Mouse (Mus musculus): ENCODE measurements around the gene Glrp1.

Gene Glrp1

DNA sequence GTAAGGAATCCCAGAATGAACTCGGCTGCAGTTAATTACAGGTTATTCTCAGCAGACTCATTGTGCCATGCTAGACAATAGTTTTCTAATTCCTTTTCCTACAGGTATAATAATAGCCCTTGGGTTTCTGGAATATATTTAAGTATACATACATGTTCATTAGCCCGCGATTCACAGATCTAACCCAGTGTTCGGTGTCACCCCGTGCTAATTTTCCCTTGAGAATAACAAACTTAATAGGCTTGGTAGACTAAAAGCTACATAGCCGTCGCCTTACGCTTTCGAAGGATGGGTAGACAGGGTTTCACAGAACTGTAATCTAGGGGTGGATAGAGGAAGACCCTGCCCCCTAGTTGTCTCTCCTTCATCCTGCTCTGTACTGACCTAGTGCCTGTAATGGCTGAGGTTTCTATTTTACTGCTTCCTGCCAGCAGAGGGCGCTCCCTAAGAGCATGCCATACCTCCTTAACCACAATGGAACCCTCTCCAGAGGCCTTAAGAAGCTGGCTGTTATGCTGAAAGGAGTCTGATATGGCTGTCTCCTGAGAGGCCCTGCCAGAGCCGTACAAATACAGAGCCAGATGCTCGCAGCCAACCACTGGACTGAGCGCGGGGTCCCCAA is 53.3 kb downstream of the Glrp1 start:
- H3K27me3 ChIP-seq (ENCODE audit: insufficient read depth, low read length) = no peaks in the 10 kb centered on the region
- H3K4me1 ChIP-seq (replicated peaks; ENCODE audit: low read depth, low read length) = peaks cover 81% of the 10 kb centered on the region
- H3K9me3 ChIP-seq (ENCODE audit: low read length) = no peaks in the 10 kb centered on the region
- H3K36me3 ChIP-seq (ENCODE audit: insufficient read depth, low read length) = no peaks in the 10 kb centered on the region
- no peak overlapping the region for H3K4me3 ChIP-seq (replicated peaks; ENCODE audit: low read length)
- TF ChIP-seq NANOG (IDR thresholded peaks at IDR 0.05; ENCODE audit: borderline replicate concordance, low read length) (no peak), CTCF (conservative IDR thresholded peaks at IDR 0.05; ENCODE audit: low read length) (peak; percentile 88)

DNA sequence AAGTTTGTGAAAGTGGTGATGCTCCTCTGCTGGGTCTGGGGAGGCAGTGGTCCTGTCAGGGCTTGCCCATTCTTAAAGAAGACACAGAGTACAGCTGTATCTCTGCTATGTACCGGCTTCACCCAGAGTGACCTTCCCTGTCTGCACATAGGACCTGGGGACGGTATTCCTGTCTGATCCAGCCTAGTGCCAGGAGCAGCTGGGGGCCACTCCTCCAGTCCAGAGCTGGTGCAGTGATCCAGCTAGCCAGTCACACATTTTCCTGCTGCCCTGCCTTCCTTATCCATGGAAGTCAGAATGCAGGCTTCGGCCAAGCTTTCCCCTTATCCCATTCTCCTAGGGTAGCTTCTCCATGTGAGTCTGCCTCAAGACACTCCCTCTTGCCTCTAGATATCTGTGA is 54.1 kb downstream of the Glrp1 start:
- Histone ChIP-seq H3K4me1 (replicated peaks; ENCODE audit: low read depth, low read length) (peaks cover 74% of the 10 kb centered on the region), H3K4me3 (replicated peaks; ENCODE audit: low read length) (no peak overlapping the region), H3K36me3 (ENCODE audit: insufficient read depth, low read length) (no peaks in the 10 kb centered on the region), H3K27me3 (ENCODE audit: insufficient read depth, low read length) (no peaks in the 10 kb centered on the region), H3K9me3 (ENCODE audit: low read length) (no peaks in the 10 kb centered on the region)
- no peak for TF ChIP-seq POU5F1 (IDR thresholded peaks at IDR 0.05; ENCODE audit: borderline replicate concordance, low read length)
- no peak for TF ChIP-seq NANOG (IDR thresholded peaks at IDR 0.05; ENCODE audit: borderline replicate concordance, low read length)
- TF ChIP-seq CTCF (conservative IDR thresholded peaks at IDR 0.05; ENCODE audit: low read length) = no peak

DNA sequence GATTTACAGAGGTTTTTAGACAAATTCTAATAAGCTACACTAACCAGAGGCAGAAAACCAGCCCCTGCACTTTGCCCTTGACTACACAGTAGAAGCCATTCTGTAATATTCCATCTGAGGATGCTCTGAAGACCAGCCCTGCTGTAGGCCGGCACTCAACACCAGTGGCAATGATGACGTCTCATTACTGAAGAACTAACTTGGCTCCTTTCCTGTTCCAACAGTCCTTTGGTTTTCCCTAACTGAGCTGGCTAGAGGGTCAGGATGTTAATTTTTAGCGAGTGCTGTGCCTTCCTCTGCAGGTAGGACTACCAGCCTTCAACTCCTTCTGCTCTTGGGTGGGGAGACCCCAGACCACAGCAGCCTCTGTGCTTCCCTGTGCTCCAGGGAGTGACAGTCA is 55.2 kb downstream of the Glrp1 start:
- H3K9me3 ChIP-seq (ENCODE audit: low read length) = no peaks in the 10 kb centered on the region
- TF ChIP-seq NANOG (IDR thresholded peaks at IDR 0.05; ENCODE audit: borderline replicate concordance, low read length) = no peak
- TF ChIP-seq CTCF (conservative IDR thresholded peaks at IDR 0.05; ENCODE audit: low read length) = no peak
- TF ChIP-seq POU5F1 (IDR thresholded peaks at IDR 0.05; ENCODE audit: borderline replicate concordance, low read length) = no peak
- peaks cover 65% of the 10 kb centered on the region for H3K4me1 ChIP-seq (replicated peaks; ENCODE audit: low read depth, low read length)
- H3K4me3 ChIP-seq (replicated peaks; ENCODE audit: low read length) = no peak overlapping the region
- H3K36me3 ChIP-seq (ENCODE audit: insufficient read depth, low read length) = no peaks in the 10 kb centered on the region
- no peaks in the 10 kb centered on the region for H3K27me3 ChIP-seq (ENCODE audit: insufficient read depth, low read length)

DNA sequence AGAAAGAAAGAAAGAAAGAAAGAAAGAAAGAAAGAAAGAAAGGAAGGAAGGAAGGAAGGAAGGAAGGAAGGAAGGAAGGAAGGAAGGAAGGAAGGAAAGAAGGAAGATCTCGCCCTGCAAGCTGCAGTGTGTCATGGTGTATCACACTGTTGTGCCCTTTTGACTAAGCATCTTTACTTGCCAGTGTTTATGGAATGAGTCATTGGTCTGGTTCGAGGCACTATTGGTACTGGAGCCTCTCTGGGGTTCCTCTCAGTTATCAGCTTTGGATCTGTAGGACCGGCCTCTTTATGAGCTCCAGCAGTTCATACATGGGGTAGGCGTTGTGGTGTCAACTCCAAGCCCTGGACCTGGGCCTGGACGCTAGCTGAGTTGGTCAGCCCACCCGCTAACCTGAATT is 57.7 kb downstream of the Glrp1 start:
- Histone ChIP-seq H3K4me1 (replicated peaks; ENCODE audit: low read depth, low read length) (peaks cover 48% of the 10 kb centered on the region), H3K9me3 (ENCODE audit: low read length) (no peaks in the 10 kb centered on the region), H3K36me3 (ENCODE audit: insufficient read depth, low read length) (no peaks in the 10 kb centered on the region), H3K4me3 (replicated peaks; ENCODE audit: low read length) (no peak overlapping the region), H3K27me3 (ENCODE audit: insufficient read depth, low read length) (no peaks in the 10 kb centered on the region)
- TF ChIP-seq CTCF (conservative IDR thresholded peaks at IDR 0.05; ENCODE audit: low read length) (no peak), NANOG (IDR thresholded peaks at IDR 0.05; ENCODE audit: borderline replicate concordance, low read length) (no peak), POU5F1 (IDR thresholded peaks at IDR 0.05; ENCODE audit: borderline replicate concordance, low read length) (no peak)

DNA sequence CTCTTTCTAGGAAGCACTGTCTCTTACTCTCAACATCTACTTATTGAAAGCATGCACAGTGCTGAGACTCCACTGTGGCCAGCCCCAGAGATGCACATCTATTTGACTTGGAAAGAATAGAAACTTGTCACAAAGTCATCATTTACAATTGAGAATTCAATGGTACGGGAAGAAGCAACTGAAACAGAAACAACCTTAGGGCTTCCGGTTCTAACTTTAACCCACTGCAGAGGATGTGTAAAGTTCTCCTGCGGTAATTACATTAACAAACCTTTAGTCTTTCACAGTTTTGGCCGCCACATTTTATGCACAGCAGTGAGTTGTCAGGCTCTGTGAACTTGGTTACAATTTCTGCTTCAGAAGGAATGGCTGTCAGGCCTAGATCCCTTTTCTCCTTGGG is 59.2 kb downstream of the Glrp1 start:
- H3K36me3 ChIP-seq (ENCODE audit: insufficient read depth, low read length) = no peaks in the 10 kb centered on the region
- H3K4me1 ChIP-seq (replicated peaks; ENCODE audit: low read depth, low read length) = peaks cover 35% of the 10 kb centered on the region
- no peaks in the 10 kb centered on the region for H3K27me3 ChIP-seq (ENCODE audit: insufficient read depth, low read length)
- no peak for TF ChIP-seq CTCF (conservative IDR thresholded peaks at IDR 0.05; ENCODE audit: low read length)
- no peak for TF ChIP-seq POU5F1 (IDR thresholded peaks at IDR 0.05; ENCODE audit: borderline replicate concordance, low read length)
- TF ChIP-seq NANOG (IDR thresholded peaks at IDR 0.05; ENCODE audit: borderline replicate concordance, low read length) = no peak
- H3K9me3 ChIP-seq (ENCODE audit: low read length) = no peaks in the 10 kb centered on the region
- no peak overlapping the region for H3K4me3 ChIP-seq (replicated peaks; ENCODE audit: low read length)
